Mouse (Mus musculus) splenic B cell, adult 2 months (primary cell): Measurements from ENCODE around the gene Trim44.
A peak's percentile ranks its signal among the peaks of the same experiment; 100 is the strongest.

Experiments used
- DNase-seq: peaks from one replicate; pipeline ENCODE4 v3.0.0-alpha.2; 2011; ENCODE audit warnings: low read depth, low spot score
- H3K27me3 ChIP-seq: 2 replicates; pipeline ENCODE4 v1.6.1; 2012; ENCODE audit warnings: mild to moderate bottlenecking, low read length, moderate library complexity, mixed read lengths; ENCODE audit not compliant: control insufficient read depth, poor library complexity, insufficient read depth, severe bottlenecking
- H3K36me3 ChIP-seq: 2 replicates; pipeline ENCODE4 v1.6.1; 2012; ENCODE audit warnings: mild to moderate bottlenecking, low read length, moderate library complexity, mixed read lengths; ENCODE audit not compliant: control insufficient read depth, poor library complexity, insufficient read depth, severe bottlenecking

Trim44 gene

GRCm38 (mm10) chr2:102303274-102303673 lies 104.4 kb downstream of the Trim44 start:
- peaks cover 5% of the 10 kb centered on the region; the same call in 1 of the 2 replicates for H3K36me3 ChIP-seq
- no peak for DNase-seq
- no peaks in the 10 kb centered on the region for H3K27me3 ChIP-seq

GRCm38 (mm10) chr2:102302532-102302931 lies 105.1 kb downstream of the Trim44 start:
- Histone ChIP-seq H3K36me3 (peaks cover 5% of the 10 kb centered on the region; the same call in 1 of the 2 replicates), H3K27me3 (no peaks in the 10 kb centered on the region)
- no peak for DNase-seq

GRCm38 (mm10) chr2:102294827-102295270 lies 112.8 kb downstream of the Trim44 start:
- Histone ChIP-seq H3K27me3 (no peaks in the 10 kb centered on the region), H3K36me3 (no peaks in the 10 kb centered on the region)
- peak; percentile 55 for DNase-seq

- H3K36me3 ChIP-seq = no peaks in the 10 kb centered on the region
- no peak for DNase-seq
- no peaks in the 10 kb centered on the region for H3K27me3 ChIP-seq
Measured at GRCm38 (mm10) chr2:102293181-102293580, 114.4 kb downstream of the Trim44 start.

GRCm38 (mm10) chr2:102292051-102292450 lies 115.6 kb downstream of the Trim44 start:
- Histone ChIP-seq H3K36me3 (no peaks in the 10 kb centered on the region), H3K27me3 (no peaks in the 10 kb centered on the region)
- no peak for DNase-seq

GRCm38 (mm10) chr2:102291533-102291932 lies 116.1 kb downstream of the Trim44 start:
- DNase-seq = no peak
- no peaks in the 10 kb centered on the region for H3K36me3 ChIP-seq
- H3K27me3 ChIP-seq = no peaks in the 10 kb centered on the region

GRCm38 (mm10) chr2:102290041-102290440 lies 117.6 kb downstream of the Trim44 start:
- Histone ChIP-seq H3K27me3 (no peaks in the 10 kb centered on the region), H3K36me3 (no peaks in the 10 kb centered on the region)
- peak; percentile 84 for DNase-seq

- Histone ChIP-seq H3K36me3 (no peaks in the 10 kb centered on the region), H3K27me3 (no peaks in the 10 kb centered on the region)
- no peak for DNase-seq
Measured at GRCm38 (mm10) chr2:102288676-102289075, 119.0 kb downstream of the Trim44 start.

GRCm38 (mm10) chr2:102287369-102287768 lies 120.3 kb downstream of the Trim44 start:
- no peaks in the 10 kb centered on the region for H3K36me3 ChIP-seq
- no peaks in the 10 kb centered on the region for H3K27me3 ChIP-seq
- DNase-seq = no peak

GRCm38 (mm10) chr2:102282081-102282480 lies 125.5 kb downstream of the Trim44 start:
- no peaks in the 10 kb centered on the region for H3K27me3 ChIP-seq
- no peaks in the 10 kb centered on the region for H3K36me3 ChIP-seq
- no peak for DNase-seq

GRCm38 (mm10) chr2:102279779-102280178 lies 127.8 kb downstream of the Trim44 start:
- no peak for DNase-seq
- H3K36me3 ChIP-seq = no peaks in the 10 kb centered on the region
- H3K27me3 ChIP-seq = no peaks in the 10 kb centered on the region

- Histone ChIP-seq H3K36me3 (no peaks in the 10 kb centered on the region), H3K27me3 (no peaks in the 10 kb centered on the region)
- DNase-seq = peak; percentile 43
Measured at GRCm38 (mm10) chr2:102277946-102278345, 129.7 kb downstream of the Trim44 start.

GRCm38 (mm10) chr2:102273280-102273679 lies 134.3 kb downstream of the Trim44 start:
- no peaks in the 10 kb centered on the region for H3K36me3 ChIP-seq
- no peak for DNase-seq
- no peaks in the 10 kb centered on the region for H3K27me3 ChIP-seq

- DNase-seq = no peak
- Histone ChIP-seq H3K27me3 (no peaks in the 10 kb centered on the region), H3K36me3 (no peaks in the 10 kb centered on the region)
Measured at GRCm38 (mm10) chr2:102267582-102268339, 139.9 kb downstream of the Trim44 start.

- no peaks in the 10 kb centered on the region for H3K27me3 ChIP-seq
- H3K36me3 ChIP-seq = no peaks in the 10 kb centered on the region; the same call in 1 of the 2 replicates
- DNase-seq = no peak
Measured at GRCm38 (mm10) chr2:102266911-102267310, 140.7 kb downstream of the Trim44 start.

- peak; percentile 23 for DNase-seq
- Histone ChIP-seq H3K36me3 (no peaks in the 10 kb centered on the region; the same call in 1 of the 2 replicates), H3K27me3 (no peaks in the 10 kb centered on the region)
Measured at GRCm38 (mm10) chr2:102259139-102259538, 148.5 kb downstream of the Trim44 start.
